Mouse (Mus musculus) hindbrain, embryonic 16.5 days (tissue): ENCODE data around the gene Agmat. TPM values are rescaled to one million over a fixed set of nuclear protein-coding genes. Genes with fewer than 3 reads are reported as not detected.
A peak's percentile ranks its signal among the peaks of the same experiment; 100 is the strongest.

Experiments
- ATAC-seq: fragments of 200-750 bp; cut with Nextera tagmentation; 2 replicates; pipeline ENCODE4 v1.8.0; 2017; ENCODE audit warnings: moderate TSS enrichment, moderate library complexity
- H3K27ac ChIP-seq: fragments of 300-500 bp; sonication (generic); 2 replicates; pipeline ENCODE4 v1.5.1; 2014; ENCODE audit warnings: low read depth, mild to moderate bottlenecking, control low read depth, low read length, moderate library complexity
- H3K27me3 ChIP-seq: fragments of 300-500 bp; sonication (generic); replicated peaks from 2 replicates; pipeline ENCODE4 v1.6.1; 2014; ENCODE audit warnings: low read length; ENCODE audit not compliant: control insufficient read depth, insufficient read depth
- H3K36me3 ChIP-seq: fragments of 300-500 bp; sonication (generic); 2 replicates; pipeline ENCODE4 v1.6.1; 2014; ENCODE audit warnings: mild to moderate bottlenecking, low read length, moderate library complexity, mixed read lengths; ENCODE audit not compliant: control insufficient read depth, insufficient read depth
- H3K4me1 ChIP-seq: fragments of 300-500 bp; sonication (generic); 2 replicates; pipeline ENCODE4 v1.6.1; 2014; ENCODE audit warnings: low read depth, low read length; ENCODE audit not compliant: control insufficient read depth, insufficient read depth
- H3K4me2 ChIP-seq: fragments of 300-500 bp; sonication (generic); 2 replicates; pipeline ENCODE4 v1.6.1; 2014; ENCODE audit warnings: mild to moderate bottlenecking, low read length, control low read depth, moderate library complexity
- H3K4me3 ChIP-seq: fragments of 300-500 bp; sonication (generic); 2 replicates; pipeline ENCODE4 v1.5.1; 2014; ENCODE audit warnings: mild to moderate bottlenecking, low read length, control low read depth, moderate library complexity
- H3K9ac ChIP-seq: fragments of 300-500 bp; sonication (generic); 2 replicates; pipeline ENCODE4 v1.6.1; 2014; ENCODE audit warnings: low read depth, mild to moderate bottlenecking, control low read depth, low read length, moderate library complexity
- H3K9me3 ChIP-seq: fragments of 300-500 bp; sonication (generic); 2 replicates; pipeline ENCODE4 v1.6.1; 2014; ENCODE audit warnings: mild to moderate bottlenecking, low read length, moderate library complexity; ENCODE audit not compliant: control insufficient read depth
- WGBS: fragments of 180-500 bp; shearing (Covaris S2); extraction: QIAGEN DNeasy Blood & Tissue Kit; methylation state at CpG from one replicate; pipeline ENCODE4 v1.1.7; 2014; 5-methylcytosine and 5-hydroxymethylcytosine counted together
- polyA plus RNA-seq: library from polyadenylated mRNA; unstranded; fragments of >200 nt; fragmentation: Nextera tagmentation; extraction: Ambion mirVana; gene quantifications from 2 replicates; pipeline ENCODE4 v1.2.1, GENCODE M21; 2015

Gene Agmat
- polyA plus RNA-seq: 0.29 TPM in 1 of 2 replicates, not detected in the other

DNA sequence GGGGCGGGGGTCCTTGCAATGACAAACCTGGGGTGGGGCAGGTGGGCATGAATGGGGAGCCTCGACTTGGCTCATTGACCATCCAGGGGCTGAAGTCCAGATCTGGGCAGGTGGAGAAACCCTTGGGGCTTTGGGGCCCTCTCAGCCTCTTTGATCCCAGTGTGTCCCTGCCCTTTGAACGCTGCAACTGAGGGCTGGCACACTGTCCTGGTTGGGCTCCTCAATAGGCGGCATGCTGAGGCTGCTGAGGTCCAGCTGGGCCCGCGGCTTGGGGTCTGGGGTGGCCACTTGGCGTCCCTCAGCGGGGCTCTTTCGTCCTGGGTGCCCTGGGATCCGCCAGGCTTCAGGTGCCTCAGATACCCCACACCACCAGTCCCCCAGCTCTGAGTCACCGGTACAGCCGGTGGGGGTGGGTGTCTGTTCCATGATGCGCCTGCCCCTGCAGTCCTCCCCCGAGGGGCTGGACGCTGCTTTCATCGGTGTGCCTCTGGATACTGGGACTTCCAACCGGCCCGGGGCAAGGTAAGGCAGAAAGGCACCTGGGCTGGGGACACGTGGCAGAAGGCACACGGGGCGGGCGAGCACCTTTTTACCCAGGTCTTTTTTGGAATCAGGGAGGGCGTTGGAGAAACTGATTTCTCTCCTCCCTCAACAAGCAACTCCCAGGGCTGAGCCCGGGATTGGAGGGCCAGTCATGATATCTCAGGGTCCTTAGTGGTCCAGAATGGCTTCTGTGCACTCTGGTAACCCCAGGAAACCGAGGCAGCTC, at the start of gene Agmat:
Gene Agmat (plus strand): TSS at position 95 of the 769 bp plus-strand sequence.
- H3K27ac ChIP-seq: no peak within 1 kb of the TSS

DNA sequence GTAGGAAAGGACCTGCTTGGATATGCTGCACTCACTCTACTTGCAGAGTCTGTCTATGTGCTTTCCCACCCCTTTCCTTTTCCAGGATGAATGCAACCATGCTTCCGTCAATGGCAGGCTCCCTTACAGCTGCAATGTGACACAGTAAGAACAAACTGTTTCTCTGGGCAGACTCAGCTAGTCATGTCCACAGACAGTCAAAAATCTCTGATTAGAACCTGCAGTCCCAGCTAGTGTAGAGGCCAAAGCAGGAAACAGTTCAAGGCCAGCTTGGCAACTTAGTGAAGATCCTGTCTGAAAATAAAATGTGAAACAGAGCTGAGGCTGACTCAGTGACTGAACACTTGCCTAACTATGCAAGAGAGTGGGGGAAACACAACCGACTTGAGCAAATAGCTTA, 41.8 kb upstream of the Agmat start:
- Histone ChIP-seq H3K27me3 (no peaks in the 10 kb centered on the region), H3K9me3 (no peaks in the 10 kb centered on the region), H3K4me1 (no peaks in the 10 kb centered on the region), H3K36me3 (peaks cover 38% of the 10 kb centered on the region), H3K27ac (no peak overlapping the region), H3K9ac (no peak overlapping the region), H3K4me2 (no peak overlapping the region), H3K4me3 (no peak overlapping the region)
- ATAC-seq: no peak
- 86% methylated on average over 2 of the region's 2 CpGs for WGBS

More for the DNA sequence above, at the start of gene Agmat:
- Histone ChIP-seq H3K9ac (no peak within 1 kb of the TSS), H3K9me3 (no peaks in the 10 kb centered on the region), H3K4me1 (no peaks in the 10 kb centered on the region), H3K4me2 (no peak within 1 kb of the TSS), H3K4me3 (no peak within 1 kb of the TSS), H3K36me3 (no peaks in the 10 kb centered on the region), H3K27me3 (no peaks in the 10 kb centered on the region; the same call in 1 of the 2 replicates)
- no peak for ATAC-seq
- WGBS: 24% methylated on average over 24 of the region's 25 CpGs

DNA sequence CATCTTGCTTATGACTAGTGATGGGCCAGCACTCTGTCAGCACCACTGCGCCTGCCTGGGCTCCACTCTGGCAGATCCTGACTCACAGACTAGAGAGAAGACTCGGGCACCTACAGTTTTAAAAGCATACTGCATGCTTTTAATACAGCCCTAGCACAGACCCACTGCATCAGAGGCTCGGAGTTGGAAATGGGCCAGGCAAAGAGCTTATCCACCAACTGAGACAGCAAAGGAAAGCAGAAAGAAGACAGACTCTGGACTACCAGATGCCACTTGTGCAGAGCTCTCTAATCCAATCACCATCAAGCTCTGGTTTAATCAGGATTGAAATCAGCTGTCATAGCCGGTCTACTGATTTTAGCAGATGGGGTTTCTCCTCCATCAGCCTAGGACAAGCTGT, 41.1 kb upstream of the Agmat start:
- Histone ChIP-seq H3K9ac (no peak overlapping the region), H3K27me3 (no peaks in the 10 kb centered on the region), H3K4me1 (no peaks in the 10 kb centered on the region), H3K4me2 (no peak overlapping the region), H3K27ac (peak overlapping the region; percentile 10; the same call in 1 of the 2 replicates), H3K9me3 (no peaks in the 10 kb centered on the region), H3K4me3 (no peak overlapping the region), H3K36me3 (peaks cover 40% of the 10 kb centered on the region)
- 78% methylated on average over 4 of the region's 4 CpGs for WGBS
- ATAC-seq: peak; percentile 88

DNA sequence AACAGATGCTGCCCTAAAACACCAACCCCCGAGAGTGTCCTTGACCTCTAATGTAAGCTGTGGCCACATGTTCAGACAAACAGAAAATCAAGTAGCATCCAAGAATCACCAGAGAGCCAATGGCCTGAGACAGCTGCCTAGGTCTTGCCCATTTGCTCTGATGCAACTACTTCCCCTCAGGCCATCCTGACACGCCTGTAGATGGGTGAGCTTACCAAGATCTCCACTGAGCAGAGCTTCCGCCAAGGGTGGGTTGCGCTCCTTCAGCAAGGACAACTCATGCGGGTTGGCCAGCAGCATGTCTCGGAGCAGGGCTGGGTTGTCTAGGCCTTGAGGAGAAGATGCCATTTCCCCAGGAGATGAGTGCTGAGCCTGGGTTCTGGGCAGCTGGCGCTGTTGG, 38.5 kb upstream of the Agmat start:
- H3K9ac ChIP-seq: no peak overlapping the region
- 91% methylated on average over 7 of the region's 7 CpGs for WGBS
- H3K36me3 ChIP-seq: peaks cover 35% of the 10 kb centered on the region
- H3K4me2 ChIP-seq: no peak overlapping the region
- no peaks in the 10 kb centered on the region for H3K4me1 ChIP-seq
- no peak overlapping the region for H3K4me3 ChIP-seq
- no peaks in the 10 kb centered on the region for H3K27me3 ChIP-seq
- ATAC-seq: no peak
- H3K27ac ChIP-seq: no peak overlapping the region
- no peaks in the 10 kb centered on the region for H3K9me3 ChIP-seq

DNA sequence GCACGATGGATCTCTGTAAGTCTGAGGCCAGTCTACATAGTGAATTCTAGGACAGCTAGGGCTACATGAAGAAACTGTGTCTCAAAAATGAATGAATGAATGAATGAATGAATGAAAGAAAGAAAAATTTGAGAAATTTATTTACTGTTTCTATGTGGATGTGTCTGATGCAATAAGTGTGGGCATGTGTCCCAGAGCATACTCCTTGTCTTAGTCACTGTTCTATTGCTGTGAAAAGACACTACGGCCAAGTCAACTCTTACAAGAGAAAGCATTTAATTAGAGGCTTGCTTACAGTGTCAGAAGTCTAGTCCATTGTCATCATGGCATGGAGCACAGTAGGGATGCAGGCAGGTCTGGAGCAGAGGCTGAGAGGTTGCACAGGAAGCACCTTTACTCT, 37.5 kb upstream of the Agmat start:
- no peak overlapping the region for H3K9ac ChIP-seq
- no peaks in the 10 kb centered on the region for H3K27me3 ChIP-seq
- no peak overlapping the region for H3K4me2 ChIP-seq
- no peaks in the 10 kb centered on the region for H3K9me3 ChIP-seq
- no peak overlapping the region for H3K4me3 ChIP-seq
- no peak for ATAC-seq
- peaks cover 30% of the 10 kb centered on the region for H3K36me3 ChIP-seq
- 93% methylated on average over 2 of the region's 2 CpGs for WGBS
- H3K27ac ChIP-seq: no peak overlapping the region
- no peaks in the 10 kb centered on the region for H3K4me1 ChIP-seq

DNA sequence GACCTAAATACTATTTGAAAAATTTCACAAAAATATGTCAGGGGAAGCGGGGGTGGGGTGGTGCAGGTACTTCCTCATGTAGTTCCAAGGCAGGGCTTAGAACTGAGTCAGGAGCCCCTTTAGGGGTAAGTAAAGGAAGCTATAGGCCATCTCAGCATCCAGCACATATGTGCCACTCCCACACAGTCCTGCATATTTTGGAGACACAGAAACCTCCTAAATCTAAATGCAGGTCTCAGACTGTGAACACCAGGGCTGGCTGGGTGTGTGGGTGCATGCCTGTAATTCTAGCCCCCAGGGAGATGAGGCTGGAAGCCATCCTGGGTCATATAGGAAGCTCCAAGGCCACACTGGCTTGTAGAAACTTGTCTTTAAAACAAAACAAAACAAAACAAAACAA, 35.2 kb upstream of the Agmat start:
- ATAC-seq: no peak
- Histone ChIP-seq H3K27ac (no peak overlapping the region), H3K9me3 (no peaks in the 10 kb centered on the region), H3K4me1 (no peaks in the 10 kb centered on the region), H3K4me3 (no peak overlapping the region), H3K27me3 (no peaks in the 10 kb centered on the region), H3K9ac (no peak overlapping the region), H3K4me2 (no peak overlapping the region), H3K36me3 (peaks cover 19% of the 10 kb centered on the region)
- WGBS: 100% methylated on average over 1 of the region's 1 CpGs

DNA sequence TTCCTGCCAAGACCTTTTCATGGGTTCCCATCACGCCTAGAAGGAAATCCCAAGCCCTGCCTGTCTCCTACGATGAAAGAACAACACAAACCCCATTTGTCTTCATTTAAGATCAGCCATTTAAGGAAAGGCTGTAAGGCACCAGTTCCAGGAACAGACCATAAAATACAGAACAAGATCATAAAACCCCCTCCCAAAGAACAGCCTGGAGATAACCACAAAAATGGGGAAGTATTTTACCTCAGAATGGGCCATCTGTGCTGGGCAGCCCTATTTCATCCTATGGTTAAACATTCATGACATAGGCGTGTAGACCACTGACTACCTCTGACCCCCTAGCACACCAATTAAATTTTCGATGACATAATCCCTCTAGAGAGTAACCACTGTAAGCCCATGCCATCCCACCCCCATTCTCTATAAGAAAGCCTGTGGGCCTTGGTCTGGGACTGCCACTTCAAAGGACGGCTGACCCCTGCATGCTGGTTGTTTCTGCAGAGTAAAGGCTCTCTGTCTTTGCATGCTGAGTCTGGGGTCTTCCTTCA, 32.8 kb upstream of the Agmat start:
- 86% methylated on average over 5 of the region's 5 CpGs for WGBS
- Histone ChIP-seq H3K27me3 (no peaks in the 10 kb centered on the region), H3K27ac (no peak overlapping the region), H3K4me1 (no peaks in the 10 kb centered on the region), H3K36me3 (peaks cover 11% of the 10 kb centered on the region), H3K4me3 (no peak overlapping the region), H3K4me2 (no peak overlapping the region), H3K9ac (no peak overlapping the region), H3K9me3 (no peaks in the 10 kb centered on the region)
- no peak for ATAC-seq

DNA sequence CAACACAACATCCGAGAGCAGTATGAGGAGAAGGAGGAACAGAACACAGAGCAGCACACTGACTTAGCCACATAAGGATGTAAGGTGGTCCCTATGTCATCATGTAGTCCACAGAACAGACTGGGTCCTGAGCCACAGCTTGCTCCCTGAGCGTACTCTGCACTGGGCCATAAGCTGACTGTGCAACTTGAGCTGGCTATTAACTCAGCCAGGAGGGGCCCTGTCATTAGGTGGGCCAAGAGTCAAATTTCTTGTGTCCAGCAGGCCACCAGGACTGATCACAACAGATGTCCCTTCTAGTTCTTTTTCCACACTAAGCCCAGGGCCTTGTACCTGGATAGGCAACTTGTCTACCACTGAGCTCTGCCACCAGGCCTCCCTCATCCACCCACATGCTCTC, 31.4 kb upstream of the Agmat start:
- H3K36me3 ChIP-seq: peaks cover 5% of the 10 kb centered on the region; the same call in 1 of the 2 replicates
- H3K4me2 ChIP-seq: no peak overlapping the region
- no peaks in the 10 kb centered on the region for H3K9me3 ChIP-seq
- H3K27me3 ChIP-seq: no peaks in the 10 kb centered on the region
- WGBS: 85% methylated on average over 2 of the region's 2 CpGs
- ATAC-seq: no peak
- H3K4me3 ChIP-seq: no peak overlapping the region
- H3K27ac ChIP-seq: no peak overlapping the region
- no peak overlapping the region for H3K9ac ChIP-seq
- H3K4me1 ChIP-seq: no peaks in the 10 kb centered on the region

DNA sequence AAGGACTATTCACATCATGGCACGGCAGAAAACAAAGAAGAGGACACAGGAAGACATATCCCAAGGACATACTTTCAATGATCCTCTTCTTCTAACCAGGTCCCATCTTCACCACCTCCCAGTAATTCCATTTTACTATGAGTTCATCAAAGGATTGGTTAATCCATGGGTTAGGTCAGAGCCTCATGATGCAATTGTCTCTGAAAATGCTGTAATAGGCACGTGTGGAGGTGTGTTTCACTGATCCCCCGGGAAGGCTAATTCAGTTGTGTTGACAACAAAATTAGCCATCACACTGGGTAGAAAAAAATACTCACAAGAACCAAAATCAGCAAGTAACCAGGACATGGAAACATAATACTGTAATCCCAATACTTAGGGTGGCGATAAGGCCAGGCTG, 28.8 kb upstream of the Agmat start:
- 88% methylated on average over 4 of the region's 4 CpGs for WGBS
- Histone ChIP-seq H3K27me3 (no peaks in the 10 kb centered on the region), H3K9me3 (no peaks in the 10 kb centered on the region), H3K4me1 (peaks cover 10% of the 10 kb centered on the region), H3K36me3 (peaks cover under 1% of the 10 kb centered on the region; the same call in 1 of the 2 replicates), H3K9ac (no peak overlapping the region), H3K4me3 (no peak overlapping the region), H3K4me2 (no peak overlapping the region), H3K27ac (no peak overlapping the region)
- ATAC-seq: no peak
